ENCODE assay signal across 24 mouse cellular contexts in genomic region chr16:33247006-33247405, GRCm38 (mm10). TPM values are rescaled to one million over a fixed set of nuclear protein-coding genes. Genes with fewer than 3 reads are reported as not detected.
DNase-seq lines count a peak whose midpoint lies in the region; ATAC-seq and TF ChIP-seq lines count a peak whose summit lies in the region.
"Had no signal": no experiment of that assay in that cellular context is flagged by ENCODE, and none has a peak within 500 bp of the region (broad histone marks: within the 10 kb centered on the region; RNA-seq: fewer than 3 reads in every experiment).

No protein-coding gene starts in this region.

- DNase-seq in A20 (ENCODE audit: low read depth, low spot score) (peak; percentile 57), R1 (ENCODE audit: low read depth, low spot score) (peak; percentile 45)
- no peak for DNase-seq in kidney, adult 8-10 months
- DNase-seq in frontal cortex, postnatal 10 days (ENCODE audit: low spot score in 2 of 2), result no peak
- DNase-seq in liver, embryonic 11.5 days (ENCODE audit: low spot score), result no peak
- DNase-seq: adrenal gland, postnatal 10 days; adrenal gland, postnatal 36 days; B cell, adult 2 months; cerebellum, adult 11 months; cerebellum, adult 2 months; cerebellum, adult 9-11 months; cerebellum, postnatal 25 days; forebrain, postnatal 0 days; gastrocnemius, postnatal 10 days; gastrocnemius, postnatal 36 days; heart, adult 2 months; kidney, adult 11 months; kidney, adult 9 months had no signal

- 56% methylated on average over 2 of the region's 2 CpGs for WGBS in liver, embryonic 11.5 days

- TF ChIP-seq EP300 in ES-Bruce4 (IDR thresholded peaks at IDR 0.05; ENCODE audit: insufficient read depth, low read depth, low read length), result peak; percentile 59; the same call in 1 of the 2 replicates

- H3K9ac ChIP-seq in ES-Bruce4 (ENCODE audit: low read depth, poor library complexity, severe bottlenecking), result no peak overlapping the region
- H3K9ac ChIP-seq in liver, embryonic 11.5 days (ENCODE audit: low read depth, low read length), result no peak overlapping the region
- H3K9ac ChIP-seq: forebrain, postnatal 0 days; hindbrain, embryonic 12.5 days; intestine, embryonic 15.5 days had no signal

- H3K36me3 ChIP-seq in ES-Bruce4 (ENCODE audit: control insufficient read depth, insufficient read depth, low read length, poor library complexity, severe bottlenecking), result no peaks in the 10 kb centered on the region
- peaks cover 14% of the 10 kb centered on the region; the same call in 1 of the 2 replicates for H3K36me3 ChIP-seq in liver, embryonic 11.5 days (ENCODE audit: control insufficient read depth, insufficient read depth, low read length)

- no peaks in the 10 kb centered on the region for H3K9me3 ChIP-seq in ES-Bruce4 (replicated peaks; ENCODE audit: control insufficient read depth, insufficient read depth, low read length, poor library complexity, severe bottlenecking)
- no peaks in the 10 kb centered on the region for H3K9me3 ChIP-seq in liver, embryonic 11.5 days (ENCODE audit: control insufficient read depth, low read length)
- H3K9me3 ChIP-seq: heart, embryonic 10.5 days; hindbrain, embryonic 12.5 days; intestine, embryonic 15.5 days had no signal

- peak overlapping the region; percentile 78 for H3K27ac ChIP-seq in ES-Bruce4 (ENCODE audit: insufficient read depth, low read length)
- no peak overlapping the region for H3K27ac ChIP-seq in liver, embryonic 11.5 days (ENCODE audit: low read depth, low read length)
- H3K27ac ChIP-seq: heart, adult 2 months; heart, embryonic 10.5 days; hindbrain, embryonic 12.5 days; intestine, embryonic 15.5 days had no signal

- H3K4me2 ChIP-seq in liver, embryonic 11.5 days, result no peak overlapping the region
- H3K4me2 ChIP-seq: hindbrain, embryonic 12.5 days; intestine, embryonic 15.5 days had no signal

- H3K4me1 ChIP-seq in ES-Bruce4 (ENCODE audit: control insufficient read depth, insufficient read depth, low read length), result no peaks in the 10 kb centered on the region
- 0 out of 2 replicates have a peak, but pooled peaks cover 3% of the 10 kb centered on the region for H3K4me1 ChIP-seq in liver, embryonic 11.5 days (replicated peaks; ENCODE audit: control insufficient read depth, insufficient read depth, low read length)
- H3K4me1 ChIP-seq: intestine, embryonic 15.5 days had no signal

- TF ChIP-seq CTCF in ES-Bruce4 (IDR thresholded peaks at IDR 0.05; ENCODE audit: low read depth, low read length), result no peak

- no peak for TF ChIP-seq POLR2A in ES-Bruce4 (IDR thresholded peaks at IDR 0.05; ENCODE audit: insufficient read depth, low read length)

- ATAC-seq in liver, embryonic 11.5 days (replicated peaks; ENCODE audit: low FRiP score), result no peak
- ATAC-seq: forebrain, embryonic 14.5 days; forebrain, postnatal 0 days; hindbrain, embryonic 16.5 days; intestine, embryonic 15.5 days had no signal

- no peaks in the 10 kb centered on the region for H3K27me3 ChIP-seq in ES-Bruce4 (ENCODE audit: control insufficient read depth, insufficient read depth, low read length, poor library complexity, severe bottlenecking)
- H3K27me3 ChIP-seq in liver, embryonic 11.5 days (replicated peaks; ENCODE audit: control insufficient read depth, insufficient read depth, low read length), result no peaks in the 10 kb centered on the region
- H3K27me3 ChIP-seq: hindbrain, embryonic 12.5 days; intestine, embryonic 15.5 days had no signal

- no peak overlapping the region for H3K4me3 ChIP-seq in ES-Bruce4 (ENCODE audit: low read depth, low read length)
- H3K4me3 ChIP-seq in liver, embryonic 11.5 days (ENCODE audit: low read depth, low read length), result no peak overlapping the region
- H3K4me3 ChIP-seq: heart, adult 2 months; heart, embryonic 10.5 days; hindbrain, embryonic 12.5 days; intestine, embryonic 15.5 days had no signal

RNA-seq across cellular contexts. Expression of gene Snx4, which starts 4.2 kb away (rescaled TPM):
- 97.0 and 97.8 TPM in 2 replicates for polyA plus RNA-seq in ES-Bruce4 (2011; ENCODE audit: insufficient read depth, insufficient read length, low read depth, missing spikeins)
- polyA plus RNA-seq in liver, embryonic 11.5 days (2014; fragmentation: Nextera tagmentation; extraction: Ambion mirVana), result 57.8 and 63.5 TPM in 2 replicates

Comparison
In these comparisons a context has a peak if more than half of its experiments do, and no peak if none do; other contexts are left out.
1. DNase-seq: peak in A20 (single experiment) and R1 (single experiment); none in kidney, adult 8-10 months (0 of 2), frontal cortex, postnatal 10 days (0 of 2) and liver, embryonic 11.5 days (single experiment).